Mouse (Mus musculus) lung, postnatal 14 days (tissue): ENCODE measurements around the gene Hsd3b1.
"Not testable (repeated sequence)": the region's sequence is repeated elsewhere in the genome, so short reads cannot be mapped to it uniquely, and the experiment has no call there.

Source experiments
- DNase-seq: peaks from one replicate; pipeline ENCODE4 v3.0.0; 2021

Gene Hsd3b1

DNA sequence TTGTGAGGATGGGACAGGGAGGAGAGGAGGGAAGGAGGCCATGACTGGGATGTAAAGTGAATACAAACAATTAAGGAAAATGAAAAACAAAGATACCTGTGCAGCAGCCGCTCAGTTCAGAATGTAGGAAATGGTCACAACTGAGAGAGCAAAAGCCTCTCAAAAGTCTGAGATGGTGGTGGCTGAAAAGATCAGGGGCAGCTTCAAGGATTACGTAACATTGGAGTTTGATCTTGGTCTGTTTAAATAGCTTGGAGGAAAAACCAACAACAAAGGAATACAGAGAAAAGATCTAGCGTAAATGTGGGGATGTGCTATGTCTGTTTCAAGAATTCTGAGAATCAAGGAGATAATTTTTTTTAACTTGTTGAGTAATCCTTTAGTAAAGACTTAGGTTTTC is at the start of gene Hsd3b1:
Gene Hsd3b1, minus strand, starts transcription at position 219 of the 400 bp plus-strand sequence.
- DNase-seq: no peak

- DNase-seq: no peak
These were observed 38.0 kb upstream of the Hsd3b1 start for GRCm38 (mm10) chr3:98897606-98898005.

DNA sequence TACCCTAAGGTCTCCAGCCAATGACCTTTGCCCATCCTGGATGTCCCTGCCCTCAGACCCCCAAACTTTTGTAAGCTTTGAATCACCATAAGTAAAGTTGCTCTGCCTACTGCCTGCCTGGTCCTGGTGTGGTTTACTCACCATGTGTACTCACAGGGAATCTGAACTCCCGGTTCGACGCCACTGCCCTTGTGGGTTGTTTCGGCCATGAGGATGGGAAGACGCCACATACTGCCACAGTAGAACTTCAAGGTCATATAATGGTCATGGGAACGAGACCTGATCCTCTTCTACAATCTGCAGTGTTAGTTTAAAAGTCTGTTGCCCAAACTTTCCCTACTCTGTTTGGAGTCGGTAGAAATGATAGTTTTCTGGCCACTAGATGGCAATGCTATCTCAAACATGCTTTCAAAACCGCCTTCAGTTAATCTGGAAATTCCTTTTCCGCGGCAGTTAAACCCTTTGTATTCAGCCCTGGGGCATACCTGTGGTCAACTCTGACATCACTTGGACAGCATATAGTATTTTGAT is 35.5 kb upstream of the Hsd3b1 start:
- no peak for DNase-seq

DNA sequence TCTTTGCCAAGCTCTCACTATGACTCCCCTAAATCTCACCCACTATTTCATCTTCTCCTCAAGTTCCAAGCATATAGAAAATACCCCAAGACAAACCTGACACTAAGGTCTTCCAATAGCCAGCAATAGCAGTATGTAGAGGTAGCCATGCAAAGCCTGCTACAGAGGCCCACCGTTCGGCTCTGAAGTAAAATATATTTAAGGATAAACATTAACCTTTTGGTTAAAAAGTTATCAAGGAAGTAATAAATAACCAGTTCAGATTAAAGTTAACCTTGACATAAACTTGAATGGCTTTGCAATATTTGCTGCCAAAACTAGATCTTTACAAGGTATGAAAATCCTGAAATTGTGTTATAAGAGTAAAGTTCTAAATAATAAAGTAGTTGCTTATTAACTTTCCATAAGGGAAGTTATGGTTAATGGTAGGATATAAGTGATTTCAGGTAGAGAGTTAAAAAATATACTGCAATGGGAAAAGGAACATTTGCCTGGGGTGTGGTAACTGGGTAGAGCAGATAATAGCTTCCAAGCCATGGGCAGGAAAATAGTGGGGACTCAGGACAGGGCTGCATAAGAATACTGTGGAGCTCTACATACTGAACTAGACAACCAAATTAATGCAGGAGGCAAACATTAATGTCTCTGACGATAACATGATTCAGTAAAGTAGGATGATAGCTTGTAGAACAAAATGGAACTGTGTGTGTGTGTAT is 33.6 kb upstream of the Hsd3b1 start, which contains the start of gene Hao2:
Gene Hao2, minus strand, starts transcription at position 183 of the 716 bp plus-strand sequence.
- no peak for DNase-seq

- DNase-seq: no peak
These were observed 30.8 kb upstream of the Hsd3b1 start for GRCm38 (mm10) chr3:98890430-98890829.

DNA sequence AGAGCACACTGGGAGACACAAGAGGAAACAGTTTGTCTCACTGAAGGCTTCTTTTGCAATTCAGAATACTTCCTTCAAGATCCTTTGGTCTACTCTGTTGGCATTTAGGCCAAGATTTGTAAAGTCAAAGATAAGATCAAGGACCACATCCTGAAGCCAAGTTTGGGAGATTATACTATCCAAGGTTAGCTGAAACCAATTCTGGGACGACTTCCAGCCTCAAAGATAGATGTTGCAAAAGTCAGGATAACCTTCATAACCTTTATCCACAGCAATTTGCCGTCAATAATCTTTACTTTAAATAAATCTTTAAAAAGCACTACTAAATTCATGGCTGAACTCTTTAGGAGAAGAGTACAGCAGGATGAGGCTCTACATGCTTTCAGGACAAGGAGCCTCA is 28.6 kb upstream of the Hsd3b1 start:
- DNase-seq: no peak

DNA sequence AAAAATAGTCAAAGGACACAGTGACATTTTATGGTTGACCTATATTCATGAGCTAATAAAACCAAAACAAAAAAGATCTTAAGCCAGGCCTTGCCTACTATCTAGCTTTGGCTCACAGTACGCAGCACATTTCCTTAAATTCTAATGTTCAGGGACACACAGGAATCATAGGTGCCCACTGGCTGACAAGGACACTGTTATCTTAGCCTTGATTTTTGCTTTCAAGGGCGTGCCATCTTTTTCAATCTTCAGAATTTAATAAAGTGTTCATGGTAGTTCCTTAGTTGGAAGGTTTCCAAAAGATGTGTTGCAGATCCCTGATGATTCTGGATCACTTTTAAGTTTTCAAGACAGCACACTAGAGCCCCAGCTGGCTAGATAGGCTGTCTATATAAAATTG is 21.2 kb upstream of the Hsd3b1 start:
- no peak for DNase-seq

GRCm38 (mm10) chr3:98880216-98880615 is 20.6 kb upstream of the Hsd3b1 start:
- DNase-seq: no peak

- no peak for DNase-seq
These were observed 8.6 kb upstream of the Hsd3b1 start for GRCm38 (mm10) chr3:98868219-98868618.

- no peak for DNase-seq
These were observed 3.2 kb upstream of the Hsd3b1 start for GRCm38 (mm10) chr3:98862800-98863199.

- DNase-seq: no peak
These were observed 1.5 kb downstream of the Hsd3b1 start for GRCm38 (mm10) chr3:98858051-98858450.

GRCm38 (mm10) chr3:98856892-98857291 is 2.7 kb downstream of the Hsd3b1 start:
- DNase-seq: no peak

- no peak for DNase-seq
These were observed 4.4 kb downstream of the Hsd3b1 start for GRCm38 (mm10) chr3:98855160-98855559.

DNA sequence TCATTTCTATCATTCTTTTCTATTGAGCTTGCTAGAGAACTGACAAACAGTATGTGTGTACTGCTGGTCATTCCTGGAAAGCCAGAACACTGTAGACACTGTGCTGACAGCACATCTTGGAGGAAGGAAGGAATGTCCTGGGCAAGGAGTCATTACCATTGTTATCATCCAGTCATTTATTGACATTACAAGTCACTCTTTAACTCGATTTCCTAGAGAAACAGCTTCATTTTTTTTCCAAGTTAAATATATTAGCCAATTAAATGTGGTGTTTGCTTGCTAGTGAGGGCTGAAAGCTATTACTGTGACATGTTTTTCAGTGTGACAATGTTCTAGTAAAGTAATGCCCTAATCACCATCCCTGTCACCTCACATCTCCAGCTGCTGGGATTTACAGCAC is 5.9 kb downstream of the Hsd3b1 start:
- DNase-seq: no peak

DNA sequence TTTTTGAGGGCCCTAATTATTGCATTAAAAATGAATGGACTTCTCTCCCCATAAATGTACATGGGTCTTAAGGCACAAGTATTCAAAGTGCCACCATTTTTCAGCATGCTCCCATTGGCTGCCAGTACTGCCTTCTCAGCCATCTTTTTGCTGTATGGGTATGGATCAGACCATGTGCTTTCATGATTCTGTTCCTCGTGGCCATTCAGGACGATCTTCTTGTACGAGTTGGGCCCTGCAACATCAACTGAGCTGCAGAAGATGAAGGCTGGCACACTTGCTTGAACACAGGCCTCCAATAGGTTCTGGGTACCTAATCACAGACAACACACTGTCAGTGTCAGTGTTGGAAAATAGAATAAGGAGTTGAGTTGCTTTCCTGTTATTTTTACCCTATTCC is 6.5 kb downstream of the Hsd3b1 start:
- no peak for DNase-seq

GRCm38 (mm10) chr3:98852631-98853030 is 7.0 kb downstream of the Hsd3b1 start:
- DNase-seq: no peak

DNA sequence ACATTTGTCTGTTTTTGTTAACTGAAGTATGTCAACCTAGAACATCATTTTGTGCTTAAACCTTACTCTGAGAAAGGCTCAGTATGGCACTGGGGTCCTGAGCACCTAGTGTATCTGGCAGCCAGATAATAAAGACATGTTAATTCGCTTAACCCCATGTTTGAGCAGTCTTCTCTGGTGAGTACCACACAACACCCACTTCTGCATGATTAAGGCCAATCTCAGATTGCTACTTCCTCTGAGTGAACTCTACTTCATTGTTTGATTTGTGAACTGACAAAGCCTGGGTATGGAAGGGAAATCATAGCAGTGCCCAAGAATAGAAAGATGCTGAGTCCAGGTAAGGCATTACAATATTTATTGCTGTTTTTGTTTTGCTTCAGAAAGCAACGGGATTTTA is 7.7 kb downstream of the Hsd3b1 start:
- no peak for DNase-seq

- DNase-seq: no peak
These were observed 9.3 kb downstream of the Hsd3b1 start for GRCm38 (mm10) chr3:98850262-98850661.

GRCm38 (mm10) chr3:98848898-98849297 is 10.7 kb downstream of the Hsd3b1 start:
- no peak for DNase-seq

DNA sequence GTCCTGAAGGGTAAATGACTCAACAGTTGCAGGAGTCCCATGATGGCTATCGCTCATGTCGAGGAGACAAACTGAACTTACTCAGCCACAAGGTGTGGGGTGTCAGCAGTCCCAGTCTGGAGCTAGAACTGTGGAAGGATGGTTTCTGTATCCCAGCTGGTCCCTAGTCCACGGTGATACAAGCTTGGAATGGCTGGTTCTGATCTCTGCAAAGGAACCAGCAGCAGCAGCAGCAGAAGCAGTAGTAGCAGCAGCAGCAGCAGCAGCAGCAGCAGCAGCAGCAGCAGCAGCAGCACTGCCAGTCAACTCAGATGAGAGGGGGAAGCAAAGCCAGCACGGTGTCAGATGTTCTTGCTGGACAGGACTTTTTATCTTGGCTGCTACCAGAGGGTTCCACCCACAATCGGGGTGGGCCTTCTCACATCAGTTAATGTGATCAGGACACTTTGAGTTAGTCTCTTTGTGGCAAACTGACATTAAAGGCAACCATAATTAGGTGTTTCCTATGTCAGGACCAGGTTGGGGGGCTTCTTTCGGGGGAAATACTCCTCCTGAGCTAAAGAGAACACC is 45.4 kb downstream of the Hsd3b1 start, which contains the start of gene Hsd3b6:
Gene Hsd3b6, minus strand, starts transcription at position 343 of the 570 bp plus-strand sequence.
- no peak for DNase-seq

- not testable (repeated sequence) for DNase-seq
These were observed 46.9 kb downstream of the Hsd3b1 start for GRCm38 (mm10) chr3:98812653-98813052.

DNA sequence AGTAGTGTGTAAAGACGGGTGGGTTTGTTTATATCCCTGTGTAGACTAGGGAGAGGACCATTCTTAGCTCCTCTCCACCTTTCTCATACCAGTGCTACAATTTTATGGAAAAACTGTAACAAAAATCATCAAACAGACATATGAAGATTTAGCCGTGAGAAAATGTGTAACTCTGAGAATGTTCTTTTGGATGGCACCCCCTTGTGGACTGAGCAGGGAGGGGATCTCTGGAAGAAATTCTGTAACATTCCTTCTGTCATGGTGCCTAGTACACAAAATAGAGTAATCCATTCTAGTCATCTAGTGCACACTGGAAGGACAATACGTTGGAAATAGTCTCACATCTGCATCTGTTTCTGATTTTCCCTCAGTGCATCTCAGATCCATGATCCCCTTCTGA is 54.6 kb downstream of the Hsd3b1 start:
- not testable (repeated sequence) for DNase-seq
